Mouse (Mus musculus) neural tube, embryonic 15.5 days (tissue): ENCODE measurements around the gene Exoc6. TPM values are rescaled to one million over a fixed set of nuclear protein-coding genes. Genes with fewer than 3 reads are reported as not detected.
A peak's percentile ranks its signal among the peaks of the same experiment; 100 is the strongest.

Source experiments
- ATAC-seq: fragments of 200-750 bp; cut with Nextera tagmentation; 2 replicates; pipeline ENCODE4 v1.8.0; 2017; ENCODE audit warnings: mild to moderate bottlenecking, moderate TSS enrichment, moderate library complexity; ENCODE audit not compliant: low FRiP score
- H3K27ac ChIP-seq: fragments of 300-500 bp; sonication (generic); replicated peaks from 2 replicates; pipeline ENCODE4 v1.5.1; 2015; ENCODE audit warnings: mild to moderate bottlenecking, inconsistent platforms
- H3K27me3 ChIP-seq: fragments of 300-500 bp; sonication (generic); replicated peaks from 2 replicates; pipeline ENCODE4 v1.6.1; 2015; ENCODE audit warnings: inconsistent platforms
- H3K36me3 ChIP-seq: fragments of 300-500 bp; sonication (generic); 2 replicates; pipeline ENCODE4 v1.6.1; 2015; ENCODE audit warnings: inconsistent platforms
- H3K4me1 ChIP-seq: fragments of 300-500 bp; sonication (generic); 2 replicates; pipeline ENCODE4 v1.6.1; 2015; ENCODE audit warnings: inconsistent platforms
- H3K4me2 ChIP-seq: fragments of 300-500 bp; sonication (generic); 2 replicates; pipeline ENCODE4 v1.6.1; 2015; ENCODE audit warnings: inconsistent platforms, mild to moderate bottlenecking, moderate library complexity
- H3K4me3 ChIP-seq: fragments of 300-500 bp; sonication (generic); replicated peaks from 2 replicates; pipeline ENCODE4 v1.5.1; 2015; ENCODE audit warnings: mild to moderate bottlenecking, inconsistent platforms
- H3K9ac ChIP-seq: fragments of 300-500 bp; sonication (generic); replicated peaks from 2 replicates; pipeline ENCODE4 v1.6.1; 2015; ENCODE audit warnings: mild to moderate bottlenecking, inconsistent platforms
- H3K9me3 ChIP-seq: fragments of 300-500 bp; sonication (generic); replicated peaks from 2 replicates; pipeline ENCODE4 v1.6.1; 2016; ENCODE audit warnings: inconsistent platforms
- WGBS: fragments of 180-500 bp; shearing (Covaris S2); methylation state at CpG from one replicate; pipeline ENCODE4 v1.1.7; 2015; ENCODE audit warnings: mixed read lengths; 5-methylcytosine and 5-hydroxymethylcytosine counted together
- polyA plus RNA-seq: library from polyadenylated mRNA; unstranded; fragments of >200 nt; fragmentation: Nextera tagmentation; extraction: Ambion mirVana; gene quantifications from 2 replicates; pipeline ENCODE4 v1.2.1, GENCODE M21; 2015

Gene Exoc6
- 19.7 and 20.3 TPM in 2 replicates for polyA plus RNA-seq

GRCm38 (mm10) chr19:37550101-37551039 is at the start of gene Exoc6:
Gene Exoc6, plus strand, starts transcription at chr19:37550418.
- Histone ChIP-seq H3K4me1 (peaks cover 8% of the 10 kb centered on the region), H3K9ac (peak within 1 kb of the TSS; percentile 78)

GRCm38 (mm10) chr19:37502996-37503395 is 47.2 kb upstream of the Exoc6 start:
- 85% methylated on average over 8 of the region's 8 CpGs for WGBS
- H3K4me3 ChIP-seq: no peak overlapping the region
- no peaks in the 10 kb centered on the region for H3K36me3 ChIP-seq

More at GRCm38 (mm10) chr19:37550101-37551039, at the start of gene Exoc6:
- WGBS: under 1% methylated on average over 71 of the region's 89 CpGs
- Histone ChIP-seq H3K36me3 (no peaks in the 10 kb centered on the region), H3K4me3 (peak within 1 kb of the TSS; percentile 92), H3K27me3 (no peaks in the 10 kb centered on the region; the same call in 1 of the 2 replicates), H3K4me2 (peak within 1 kb of the TSS; percentile 88), H3K27ac (peak within 1 kb of the TSS; percentile 84), H3K9me3 (no peaks in the 10 kb centered on the region)
- peak; percentile 90 for ATAC-seq

GRCm38 (mm10) chr19:37506066-37506465 is 44.2 kb upstream of the Exoc6 start:
- Histone ChIP-seq H3K27ac (no peak overlapping the region), H3K9me3 (no peaks in the 10 kb centered on the region), H3K4me1 (no peaks in the 10 kb centered on the region), H3K4me2 (no peak overlapping the region), H3K36me3 (no peaks in the 10 kb centered on the region), H3K4me3 (no peak overlapping the region), H3K9ac (no peak overlapping the region), H3K27me3 (no peaks in the 10 kb centered on the region)
- no peak for ATAC-seq
- 76% methylated on average over 7 of the region's 7 CpGs for WGBS

More at GRCm38 (mm10) chr19:37502996-37503395, 47.2 kb upstream of the Exoc6 start:
- Histone ChIP-seq H3K27ac (no peak overlapping the region), H3K27me3 (no peaks in the 10 kb centered on the region), H3K4me1 (no peaks in the 10 kb centered on the region), H3K9me3 (no peaks in the 10 kb centered on the region), H3K9ac (no peak overlapping the region), H3K4me2 (no peak overlapping the region)
- ATAC-seq: no peak

GRCm38 (mm10) chr19:37506614-37507013 is 43.6 kb upstream of the Exoc6 start:
- no peak for ATAC-seq
- Histone ChIP-seq H3K27ac (no peak overlapping the region), H3K9ac (no peak overlapping the region), H3K4me3 (no peak overlapping the region), H3K27me3 (no peaks in the 10 kb centered on the region), H3K36me3 (no peaks in the 10 kb centered on the region), H3K4me2 (no peak overlapping the region), H3K9me3 (no peaks in the 10 kb centered on the region), H3K4me1 (no peaks in the 10 kb centered on the region)
- 71% methylated on average over 5 of the region's 5 CpGs for WGBS

GRCm38 (mm10) chr19:37509725-37510124 is 40.5 kb upstream of the Exoc6 start:
- H3K27me3 ChIP-seq: no peaks in the 10 kb centered on the region
- H3K4me3 ChIP-seq: no peak overlapping the region
- no peak overlapping the region for H3K4me2 ChIP-seq
- H3K4me1 ChIP-seq: no peaks in the 10 kb centered on the region
- no peak overlapping the region for H3K9ac ChIP-seq
- H3K36me3 ChIP-seq: no peaks in the 10 kb centered on the region
- no peak for ATAC-seq
- no peak overlapping the region for H3K27ac ChIP-seq
- WGBS: 23% methylated on average over 11 of the region's 11 CpGs
- H3K9me3 ChIP-seq: no peaks in the 10 kb centered on the region

GRCm38 (mm10) chr19:37514811-37515292 is 35.4 kb upstream of the Exoc6 start:
- no peak for ATAC-seq
- WGBS: 59% methylated on average over 7 of the region's 7 CpGs
- H3K27ac ChIP-seq: no peak overlapping the region
- H3K9ac ChIP-seq: no peak overlapping the region
- no peaks in the 10 kb centered on the region for H3K36me3 ChIP-seq
- H3K9me3 ChIP-seq: no peaks in the 10 kb centered on the region
- no peak overlapping the region for H3K4me2 ChIP-seq
- H3K4me1 ChIP-seq: no peaks in the 10 kb centered on the region
- H3K4me3 ChIP-seq: no peak overlapping the region
- H3K27me3 ChIP-seq: no peaks in the 10 kb centered on the region

GRCm38 (mm10) chr19:37517419-37517818 is 32.8 kb upstream of the Exoc6 start:
- WGBS: 87% methylated on average over 7 of the region's 7 CpGs
- ATAC-seq: no peak

GRCm38 (mm10) chr19:37520740-37521433 is 29.3 kb upstream of the Exoc6 start:
- H3K27me3 ChIP-seq: no peaks in the 10 kb centered on the region
- ATAC-seq: no peak
- H3K36me3 ChIP-seq: no peaks in the 10 kb centered on the region
- H3K4me1 ChIP-seq: no peaks in the 10 kb centered on the region
- no peak overlapping the region for H3K27ac ChIP-seq
- WGBS: 59% methylated on average over 18 of the region's 18 CpGs
- no peak overlapping the region for H3K4me3 ChIP-seq
- no peak overlapping the region for H3K4me2 ChIP-seq
- H3K9ac ChIP-seq: no peak overlapping the region
- H3K9me3 ChIP-seq: no peaks in the 10 kb centered on the region

More at GRCm38 (mm10) chr19:37517419-37517818, 32.8 kb upstream of the Exoc6 start:
- H3K9me3 ChIP-seq: no peaks in the 10 kb centered on the region
- H3K27me3 ChIP-seq: no peaks in the 10 kb centered on the region
- H3K36me3 ChIP-seq: no peaks in the 10 kb centered on the region
- H3K27ac ChIP-seq: no peak overlapping the region
- no peak overlapping the region for H3K4me2 ChIP-seq
- no peak overlapping the region for H3K4me3 ChIP-seq
- no peaks in the 10 kb centered on the region for H3K4me1 ChIP-seq
- no peak overlapping the region for H3K9ac ChIP-seq

- no peaks in the 10 kb centered on the region for H3K9me3 ChIP-seq
- H3K27me3 ChIP-seq: no peaks in the 10 kb centered on the region
- H3K9ac ChIP-seq: no peak overlapping the region
- no peak for ATAC-seq
- no peak overlapping the region for H3K4me2 ChIP-seq
- no peak overlapping the region for H3K4me3 ChIP-seq
- 73% methylated on average over 2 of the region's 2 CpGs for WGBS
- no peaks in the 10 kb centered on the region for H3K36me3 ChIP-seq
- H3K4me1 ChIP-seq: no peaks in the 10 kb centered on the region
- no peak overlapping the region for H3K27ac ChIP-seq
Observed at GRCm38 (mm10) chr19:37521434-37521781, 28.8 kb upstream of the Exoc6 start.

GRCm38 (mm10) chr19:37523280-37524062 is 26.7 kb upstream of the Exoc6 start:
- no peak overlapping the region for H3K4me3 ChIP-seq
- H3K4me1 ChIP-seq: no peaks in the 10 kb centered on the region
- H3K36me3 ChIP-seq: no peaks in the 10 kb centered on the region
- no peak overlapping the region for H3K4me2 ChIP-seq
- no peaks in the 10 kb centered on the region for H3K27me3 ChIP-seq
- ATAC-seq: no peak
- 80% methylated on average over 15 of the region's 15 CpGs for WGBS
- no peak overlapping the region for H3K27ac ChIP-seq
- no peak overlapping the region for H3K9ac ChIP-seq
- H3K9me3 ChIP-seq: no peaks in the 10 kb centered on the region

GRCm38 (mm10) chr19:37525925-37526324 is 24.3 kb upstream of the Exoc6 start:
- H3K4me1 ChIP-seq: no peaks in the 10 kb centered on the region
- no peaks in the 10 kb centered on the region for H3K36me3 ChIP-seq
- H3K27me3 ChIP-seq: no peaks in the 10 kb centered on the region
- no peak overlapping the region for H3K4me3 ChIP-seq
- no peak overlapping the region for H3K4me2 ChIP-seq
- H3K9ac ChIP-seq: no peak overlapping the region
- 86% methylated on average over 11 of the region's 11 CpGs for WGBS
- H3K9me3 ChIP-seq: no peaks in the 10 kb centered on the region
- no peak for ATAC-seq
- no peak overlapping the region for H3K27ac ChIP-seq
